Mouse (Mus musculus) intestine, postnatal 0 days (tissue): ENCODE measurements around the gene Slf2. TPM values are rescaled to one million over a fixed set of nuclear protein-coding genes. Genes with fewer than 3 reads are reported as not detected.
A peak's percentile ranks its signal among the peaks of the same experiment; 100 is the strongest.

Experiments
- ATAC-seq: fragments of 200-750 bp; cut with Nextera tagmentation; 2 replicates; pipeline ENCODE4 v1.8.0; 2017; ENCODE audit warnings: mild to moderate bottlenecking, moderate TSS enrichment, moderate library complexity
- H3K27ac ChIP-seq: fragments of 300-500 bp; sonication (generic); 2 replicates; pipeline ENCODE4 v1.5.1; 2014; ENCODE audit warnings: mild to moderate bottlenecking, low read depth, low read length, moderate library complexity
- H3K27me3 ChIP-seq: fragments of 300-500 bp; sonication (generic); replicated peaks from 2 replicates; pipeline ENCODE4 v1.6.1; 2014; ENCODE audit warnings: low read length, mixed read lengths; ENCODE audit not compliant: control insufficient read depth, insufficient read depth
- H3K36me3 ChIP-seq: fragments of 300-500 bp; sonication (generic); 2 replicates; pipeline ENCODE4 v1.6.1; 2014; ENCODE audit warnings: mild to moderate bottlenecking, moderate library complexity; ENCODE audit not compliant: control insufficient read depth, insufficient read depth
- H3K4me1 ChIP-seq: fragments of 300-500 bp; sonication (generic); replicated peaks from 2 replicates; pipeline ENCODE4 v1.6.1; 2014; ENCODE audit warnings: antibody characterized with exemption, low read length, mixed read lengths; ENCODE audit not compliant: control insufficient read depth, insufficient read depth
- H3K4me2 ChIP-seq: fragments of 300-500 bp; sonication (generic); replicated peaks from 2 replicates; pipeline ENCODE4 v1.6.1; 2014; ENCODE audit warnings: low read depth, mild to moderate bottlenecking, moderate library complexity
- H3K4me3 ChIP-seq: fragments of 300-500 bp; sonication (generic); 2 replicates; pipeline ENCODE4 v1.5.1; 2014; ENCODE audit warnings: low read depth, low read length
- H3K9ac ChIP-seq: fragments of 300-500 bp; sonication (generic); 2 replicates; pipeline ENCODE4 v1.6.1; 2014; ENCODE audit warnings: mild to moderate bottlenecking, low read depth, low read length
- H3K9me3 ChIP-seq: fragments of 300-500 bp; sonication (generic); 2 replicates; pipeline ENCODE4 v1.6.1; 2016; ENCODE audit warnings: mixed run types; ENCODE audit not compliant: control insufficient read depth
- CTCF ChIP-seq: sonication (generic); IDR thresholded peaks from 2 replicates; pipeline ENCODE4 v1.5.1; 2016; ENCODE audit warnings: low read depth, mild to moderate bottlenecking, control low read depth, antibody characterized with exemption, moderate library complexity
- WGBS: fragments of 180-500 bp; shearing (Covaris S2); extraction: QIAGEN DNeasy Blood & Tissue Kit; methylation state at CpG from one replicate; pipeline ENCODE4 v1.1.7; 2014; 5-methylcytosine and 5-hydroxymethylcytosine counted together
- polyA plus RNA-seq: library from polyadenylated mRNA; unstranded; fragments of >200 nt; fragmentation: Nextera tagmentation; extraction: Ambion mirVana; gene quantifications from 2 replicates; pipeline ENCODE4 v1.2.1, GENCODE M21; 2015

The Slf2 gene
- polyA plus RNA-seq, 1 experiment from 2014 or later = 11.4 TPM

- H3K9me3 ChIP-seq = no peaks in the 10 kb centered on the region
- H3K27ac ChIP-seq = peak overlapping the region; percentile 92
- peak overlapping the region; percentile 66 for H3K4me3 ChIP-seq
- peaks cover 24% of the 10 kb centered on the region for H3K36me3 ChIP-seq
- under 1% methylated on average over 25 of the region's 25 CpGs for WGBS
- H3K4me1 ChIP-seq = peaks cover 5% of the 10 kb centered on the region; the same call in 1 of the 2 replicates
- peak overlapping the region; percentile 48 for H3K9ac ChIP-seq
- ATAC-seq = peak; percentile 41
- peak overlapping the region; percentile 89 for H3K4me2 ChIP-seq
- H3K27me3 ChIP-seq = no peaks in the 10 kb centered on the region
- TF ChIP-seq CTCF = no peak
These were observed 84.0 kb downstream of the Slf2 start for GRCm38 (mm10) chr19:45014981-45015402.

- peak overlapping the region; percentile 66 for H3K4me3 ChIP-seq
- WGBS = under 1% methylated on average over 33 of the region's 34 CpGs
- TF ChIP-seq CTCF = no peak
- ATAC-seq = peak; percentile 18
- H3K36me3 ChIP-seq = peaks cover 17% of the 10 kb centered on the region
- H3K9ac ChIP-seq = peak overlapping the region; percentile 48
- H3K4me2 ChIP-seq = peak overlapping the region; percentile 89
- no peaks in the 10 kb centered on the region for H3K9me3 ChIP-seq
- H3K4me1 ChIP-seq = peaks cover 7% of the 10 kb centered on the region
- H3K27ac ChIP-seq = peak overlapping the region; percentile 92
- H3K27me3 ChIP-seq = no peaks in the 10 kb centered on the region
These were observed 84.7 kb downstream of the Slf2 start for GRCm38 (mm10) chr19:45015518-45016281.

GRCm38 (mm10) chr19:45016341-45017215 lies 85.6 kb downstream of the Slf2 start:
- ATAC-seq = no peak
- H3K9ac ChIP-seq = peak overlapping the region; percentile 69
- H3K4me1 ChIP-seq = peaks cover 9% of the 10 kb centered on the region
- 2% methylated on average over 18 of the region's 18 CpGs for WGBS
- H3K36me3 ChIP-seq = peaks cover 14% of the 10 kb centered on the region
- no peak for TF ChIP-seq CTCF
- no peaks in the 10 kb centered on the region for H3K27me3 ChIP-seq
- H3K9me3 ChIP-seq = no peaks in the 10 kb centered on the region
- peak overlapping the region; percentile 92 for H3K27ac ChIP-seq
- peak overlapping the region; percentile 66 for H3K4me3 ChIP-seq
- peak overlapping the region; percentile 89 for H3K4me2 ChIP-seq

GRCm38 (mm10) chr19:45017216-45017771 lies 86.3 kb downstream of the Slf2 start:
- H3K27me3 ChIP-seq = no peaks in the 10 kb centered on the region
- peak; percentile 5; the same call in 1 of the 2 replicates for ATAC-seq
- peaks cover 11% of the 10 kb centered on the region; the same call in 1 of the 2 replicates for H3K36me3 ChIP-seq
- peak overlapping the region; percentile 66 for H3K4me3 ChIP-seq
- H3K4me1 ChIP-seq = peaks cover 9% of the 10 kb centered on the region
- TF ChIP-seq CTCF = peak; percentile 69
- H3K27ac ChIP-seq = peak overlapping the region; percentile 92
- peak overlapping the region; percentile 89 for H3K4me2 ChIP-seq
- peak overlapping the region; percentile 69 for H3K9ac ChIP-seq
- no peaks in the 10 kb centered on the region for H3K9me3 ChIP-seq
- under 1% methylated on average over 21 of the region's 27 CpGs for WGBS

GRCm38 (mm10) chr19:45017909-45018308 lies 87.0 kb downstream of the Slf2 start:
- peaks cover 13% of the 10 kb centered on the region; the same call in 1 of the 2 replicates for H3K36me3 ChIP-seq
- no peaks in the 10 kb centered on the region for H3K27me3 ChIP-seq
- H3K4me2 ChIP-seq = peak overlapping the region; percentile 89
- TF ChIP-seq CTCF = no peak
- H3K9me3 ChIP-seq = no peaks in the 10 kb centered on the region
- H3K9ac ChIP-seq = peak overlapping the region; percentile 69
- H3K4me3 ChIP-seq = peak overlapping the region; percentile 66
- WGBS = 2% methylated on average over 43 of the region's 48 CpGs
- peaks cover 9% of the 10 kb centered on the region for H3K4me1 ChIP-seq
- ATAC-seq = peak; percentile 22
- peak overlapping the region; percentile 92 for H3K27ac ChIP-seq
